Comparison of ENCODE assay signal across 16 mouse cellular contexts in the genomic region with DNA sequence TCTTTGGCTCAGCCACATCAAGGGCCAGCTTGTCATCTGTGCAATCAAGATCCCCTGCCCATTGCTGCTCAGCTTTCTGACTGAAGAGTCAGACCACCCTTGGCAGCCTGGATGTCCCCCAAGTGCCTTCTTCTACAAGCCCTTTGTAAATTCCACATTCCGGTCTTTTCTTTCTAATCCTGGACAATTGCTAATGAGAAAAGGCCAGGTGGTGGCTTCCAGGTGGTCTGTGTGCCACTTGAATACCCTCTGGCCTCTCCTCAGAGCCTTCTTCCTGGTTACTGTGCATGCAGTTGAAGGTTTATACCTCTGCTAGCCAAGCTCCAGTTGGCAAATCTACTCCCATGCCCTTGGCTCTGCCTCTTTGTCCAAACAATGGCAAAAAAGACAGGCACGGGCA.
DNase-seq lines count a peak whose midpoint lies in the region; TF ChIP-seq lines count a peak whose summit lies in the region.
"Had no signal": no experiment of that assay in that cellular context is flagged by ENCODE, and none has a peak within 500 bp of the region (broad histone marks: within the 10 kb centered on the region; RNA-seq: fewer than 3 reads in every experiment).

No protein-coding gene starts in this region.

- TF ChIP-seq CTCF in layer of hippocampus, adult 2 months (conservative IDR thresholded peaks at IDR 0.05), result no peak
- TF ChIP-seq CTCF in cerebellum, adult 2 months (IDR thresholded peaks at IDR 0.05; ENCODE audit: borderline replicate concordance, insufficient read depth, low read depth, low read length), result no peak

- 12% methylated on average over 2 of the region's 2 CpGs for WGBS in cerebellum, adult 2 months

- peak overlapping the region; percentile 94 for H3K27ac ChIP-seq in layer of hippocampus, adult 2 months
- H3K27ac ChIP-seq in cerebellum, adult 2 months (ENCODE audit: insufficient read depth, low read length), result peak overlapping the region; percentile 72
- H3K27ac ChIP-seq: embryonic facial prominence, embryonic 10.5 days; heart, embryonic 13.5 days; limb, embryonic 10.5 days; midbrain, embryonic 13.5 days had no signal

- peaks cover 49% of the 10 kb centered on the region for H3K4me1 ChIP-seq in cerebellum, adult 2 months (ENCODE audit: control insufficient read depth, insufficient read depth, low read length)
- H3K4me1 ChIP-seq: embryonic facial prominence, embryonic 10.5 days; heart, embryonic 13.5 days had no signal

- H3K4me3 ChIP-seq in layer of hippocampus, adult 2 months, result no peak overlapping the region
- H3K4me3 ChIP-seq in cerebellum, adult 2 months (replicated peaks; ENCODE audit: insufficient read depth, low read depth, low read length), result no peak overlapping the region
- H3K4me3 ChIP-seq: embryonic facial prominence, embryonic 10.5 days; heart, embryonic 13.5 days; limb, embryonic 10.5 days; midbrain, embryonic 13.5 days; myocyte had no signal

- no peak for TF ChIP-seq POLR2A in cerebellum, adult 2 months (IDR thresholded peaks at IDR 0.05; ENCODE audit: borderline replicate concordance, insufficient read depth, low read length)

- DNase-seq in layer of hippocampus, adult 2 months (ENCODE audit: low spot score in 2 of 2), result no peak
- DNase-seq in layer of hippocampus, postnatal 36 days, result no peak
- DNase-seq in cerebellum, adult 11 months, result peak; percentile 39
- peak; percentile 54 to 70 for DNase-seq in cerebellum, adult 2 months
- DNase-seq in cerebellum, postnatal 36 days, result peak; percentile 47 to 52
- DNase-seq in spleen, postnatal 14 days (ENCODE audit: low spot score in 2 of 2), result no peak
- DNase-seq in thymus, postnatal 0 days (ENCODE audit: low spot score), result no peak
- DNase-seq: kidney, adult 11 months; liver, postnatal 0 days; lung, postnatal 10 days; thymus, adult 2 months had no signal

- no peaks in the 10 kb centered on the region for H3K27me3 ChIP-seq in cerebellum, adult 2 months (ENCODE audit: control insufficient read depth, insufficient read depth, low read length)
- H3K27me3 ChIP-seq: heart, embryonic 13.5 days; midbrain, embryonic 13.5 days had no signal

Comparison
In these comparisons a context has a peak if more than half of its experiments do, and no peak if none do; other contexts are left out.
1. DNase-seq: peak in cerebellum, adult 11 months (single experiment), cerebellum, adult 2 months (2 of 2) and cerebellum, postnatal 36 days (2 of 2); none in layer of hippocampus, adult 2 months (0 of 2), layer of hippocampus, postnatal 36 days (0 of 2), spleen, postnatal 14 days (0 of 2) and thymus, postnatal 0 days (single experiment).